Mouse (Mus musculus) mesoderm, embryonic 11.5 days (tissue): ENCODE results near the gene Tefm.
"Not testable (repeated sequence)": the region's sequence is repeated elsewhere in the genome, so short reads cannot be mapped to it uniquely, and the experiment has no call there.

Source experiments
- DNase-seq: peaks from one replicate; pipeline ENCODE4 v3.0.0-alpha.2; 2012; ENCODE audit warnings: low read depth, low spot score

Tefm gene

GRCm38 (mm10) chr11:80159018-80159417 is 17.0 kb upstream of the Tefm start:
- DNase-seq: no peak

GRCm38 (mm10) chr11:80156841-80157240 is 14.9 kb upstream of the Tefm start:
- DNase-seq: no peak

GRCm38 (mm10) chr11:80155961-80156360 is 14.0 kb upstream of the Tefm start:
- no peak for DNase-seq

- DNase-seq: no peak
These were observed 13.6 kb upstream of the Tefm start for GRCm38 (mm10) chr11:80155541-80155940.

- no peak for DNase-seq
These were observed 12.5 kb upstream of the Tefm start for GRCm38 (mm10) chr11:80154501-80154900.

- peak; percentile 79 for DNase-seq
These were observed 12.0 kb upstream of the Tefm start, which contains the start of gene Adap2 for GRCm38 (mm10) chr11:80153857-80154495. TSS of gene Adap2 (plus strand) at chr11:80154105.

- no peak for DNase-seq
These were observed 10.4 kb upstream of the Tefm start for GRCm38 (mm10) chr11:80152376-80152775.

- DNase-seq: no peak
These were observed 9.6 kb upstream of the Tefm start for GRCm38 (mm10) chr11:80151541-80151940.

- no peak for DNase-seq
These were observed 8.6 kb upstream of the Tefm start for GRCm38 (mm10) chr11:80150566-80150965.

- DNase-seq: no peak
These were observed 7.5 kb upstream of the Tefm start for GRCm38 (mm10) chr11:80149412-80150023.

- not testable (repeated sequence) for DNase-seq
These were observed 7.0 kb upstream of the Tefm start for GRCm38 (mm10) chr11:80148974-80149373.

- DNase-seq: no peak
These were observed 6.3 kb upstream of the Tefm start for GRCm38 (mm10) chr11:80148313-80148712.

- DNase-seq: no peak
These were observed 5.8 kb upstream of the Tefm start for GRCm38 (mm10) chr11:80147748-80148147.

- DNase-seq: peak; percentile 34
These were observed 3.9 kb upstream of the Tefm start for GRCm38 (mm10) chr11:80145787-80146275.

GRCm38 (mm10) chr11:80142872-80143271 is 897 bp upstream of the Tefm start:
- DNase-seq: no peak

GRCm38 (mm10) chr11:80137773-80138172 is 4.2 kb downstream of the Tefm start:
- no peak for DNase-seq

- DNase-seq: no peak
These were observed 5.2 kb downstream of the Tefm start for GRCm38 (mm10) chr11:80136786-80137185.

GRCm38 (mm10) chr11:80135954-80136683 is 5.9 kb downstream of the Tefm start:
- no peak for DNase-seq

GRCm38 (mm10) chr11:80134744-80135143 is 7.2 kb downstream of the Tefm start:
- DNase-seq: no peak

GRCm38 (mm10) chr11:80132050-80132449 is 9.9 kb downstream of the Tefm start:
- DNase-seq: no peak

GRCm38 (mm10) chr11:80116411-80116810 is 25.6 kb downstream of the Tefm start:
- no peak for DNase-seq

- no peak for DNase-seq
These were observed 37.6 kb downstream of the Tefm start for GRCm38 (mm10) chr11:80104407-80104806.

GRCm38 (mm10) chr11:80101298-80101697 is 40.7 kb downstream of the Tefm start:
- no peak for DNase-seq
